28 mouse cellular contexts compared by ENCODE assay signal in genomic region chr5:114003542-114003941, GRCm38 (mm10). TPM values are rescaled to one million over a fixed set of nuclear protein-coding genes. Genes with fewer than 3 reads are reported as not detected.
A peak's percentile ranks its signal among the peaks of the same experiment; 100 is the strongest.
DNase-seq lines count a peak whose midpoint lies in the region; ATAC-seq and TF ChIP-seq lines count a peak whose summit lies in the region.
"Had no signal": no experiment of that assay in that cellular context is flagged by ENCODE, and none has a peak within 500 bp of the region (broad histone marks: within the 10 kb centered on the region; RNA-seq: fewer than 3 reads in every experiment).

TSS of gene Dao (plus strand) at chr5:114003703.

- H3K27ac ChIP-seq in intestine, postnatal 0 days (ENCODE audit: low read depth, low read length): peak within 1 kb of the TSS; percentile 55; the same call in 1 of the 2 replicates
- no peak within 1 kb of the TSS for H3K27ac ChIP-seq in kidney, embryonic 14.5 days (ENCODE audit: low read depth, low read length)
- H3K27ac ChIP-seq in hindbrain, postnatal 0 days: no peak within 1 kb of the TSS
- H3K27ac ChIP-seq: hindbrain, embryonic 15.5 days; midbrain, embryonic 13.5 days; neural tube, embryonic 13.5 days had no signal

- 36% methylated on average over 3 of the region's 5 CpGs for WGBS in intestine, postnatal 0 days
- 49% methylated on average over 5 of the region's 5 CpGs for WGBS in kidney, embryonic 14.5 days
- WGBS in hindbrain, postnatal 0 days: 72% methylated on average over 5 of the region's 5 CpGs

- ATAC-seq in intestine, postnatal 0 days: 0 out of 2 replicates have a peak, but pooled peaks have one; percentile 24
- peak; percentile 74 for ATAC-seq in kidney, embryonic 14.5 days (ENCODE audit: low FRiP score, low TSS enrichment)
- ATAC-seq in hindbrain, postnatal 0 days: no peak
- ATAC-seq: forebrain, embryonic 14.5 days; liver, postnatal 0 days; midbrain, embryonic 13.5 days had no signal

- intact Hi-C loops in left cerebral cortex, postnatal 4 days (cut with DNase I): no loop called here

- 0 out of 2 replicates have a peak within 1 kb of the TSS, but pooled peaks have one; percentile 3 for H3K9ac ChIP-seq in intestine, postnatal 0 days (ENCODE audit: low read depth, low read length)
- H3K9ac ChIP-seq in kidney, embryonic 14.5 days (ENCODE audit: low read depth, low read length): no peak within 1 kb of the TSS
- no peak within 1 kb of the TSS for H3K9ac ChIP-seq in hindbrain, postnatal 0 days (replicated peaks; ENCODE audit: low read length)
- H3K9ac ChIP-seq: hindbrain, embryonic 15.5 days; liver, postnatal 0 days; midbrain, embryonic 13.5 days; neural tube, embryonic 13.5 days had no signal

- H3K4me1 ChIP-seq in intestine, postnatal 0 days (replicated peaks; ENCODE audit: control insufficient read depth, insufficient read depth, low read length): peaks cover 9% of the 10 kb centered on the region; the same call in 1 of the 2 replicates
- H3K4me1 ChIP-seq in kidney, embryonic 14.5 days (ENCODE audit: control insufficient read depth, insufficient read depth, low read length): no peaks in the 10 kb centered on the region
- no peaks in the 10 kb centered on the region for H3K4me1 ChIP-seq in hindbrain, postnatal 0 days (ENCODE audit: insufficient read depth, low read length)
- H3K4me1 ChIP-seq: hindbrain, embryonic 15.5 days; midbrain, embryonic 13.5 days had no signal

- no peak for TF ChIP-seq CTCF in intestine, postnatal 0 days (IDR thresholded peaks at IDR 0.05; ENCODE audit: low read depth)
- no peak for TF ChIP-seq CTCF in hindbrain, postnatal 0 days (IDR thresholded peaks at IDR 0.05; ENCODE audit: low read depth)

- no peaks in the 10 kb centered on the region for H3K9me3 ChIP-seq in intestine, postnatal 0 days (ENCODE audit: control insufficient read depth)
- H3K9me3 ChIP-seq in kidney, embryonic 14.5 days (ENCODE audit: control insufficient read depth, low read length): no peaks in the 10 kb centered on the region
- no peaks in the 10 kb centered on the region for H3K9me3 ChIP-seq in hindbrain, postnatal 0 days (ENCODE audit: low read length)
- H3K9me3 ChIP-seq: hindbrain, embryonic 15.5 days; midbrain, embryonic 13.5 days; neural tube, embryonic 13.5 days had no signal

- DNase-seq in left cerebral cortex, postnatal 4 days: peak; percentile 17
- DNase-seq in left cerebral cortex, adult 8-10 months (ENCODE audit: low spot score in 2 of 2): no peak
- peak; percentile 84 to 94 for DNase-seq in kidney, postnatal 36 days
- no peak for DNase-seq in adrenal gland, adult (ENCODE audit: inconsistent age in 2 of 2, low spot score in 1 of 2)
- no peak for DNase-seq in hindbrain, postnatal 0 days (ENCODE audit: low spot score)
- DNase-seq in layer of hippocampus, postnatal 10 days (ENCODE audit: low spot score in 2 of 2): no peak
- DNase-seq: adrenal gland, adult 2 months; cerebellum, adult 9-10 months; gastrocnemius, postnatal 36 days; heart, postnatal 14 days; liver, postnatal 0 days; lung, postnatal 10 days; right cerebral cortex, adult 18-20 months; thymus, adult 2 months had no signal

- no peak within 1 kb of the TSS for H3K4me3 ChIP-seq in intestine, postnatal 0 days (ENCODE audit: low read depth, low read length)
- H3K4me3 ChIP-seq in kidney, embryonic 14.5 days (ENCODE audit: low read length): no peak within 1 kb of the TSS
- H3K4me3 ChIP-seq in hindbrain, postnatal 0 days (ENCODE audit: low read length): no peak within 1 kb of the TSS
- H3K4me3 ChIP-seq: erythroblast, embryonic 14.5 days; hindbrain, embryonic 15.5 days; midbrain, embryonic 13.5 days; neural tube, embryonic 13.5 days had no signal

- no peaks in the 10 kb centered on the region for H3K27me3 ChIP-seq in intestine, postnatal 0 days (replicated peaks; ENCODE audit: control insufficient read depth, insufficient read depth, low read length)
- H3K27me3 ChIP-seq in kidney, embryonic 14.5 days (ENCODE audit: control insufficient read depth, insufficient read depth, low read length): no peaks in the 10 kb centered on the region
- no peaks in the 10 kb centered on the region for H3K27me3 ChIP-seq in hindbrain, postnatal 0 days (ENCODE audit: insufficient read depth, low read length)
- H3K27me3 ChIP-seq: hindbrain, embryonic 15.5 days; midbrain, embryonic 13.5 days; neural tube, embryonic 13.5 days had no signal

- H3K4me2 ChIP-seq in intestine, postnatal 0 days (replicated peaks; ENCODE audit: low read depth): peak within 1 kb of the TSS; percentile 49
- H3K4me2 ChIP-seq in kidney, embryonic 14.5 days (replicated peaks; ENCODE audit: low read depth, low read length): no peak within 1 kb of the TSS
- no peak within 1 kb of the TSS for H3K4me2 ChIP-seq in hindbrain, postnatal 0 days (ENCODE audit: low read depth, low read length)
- H3K4me2 ChIP-seq: hindbrain, embryonic 15.5 days; midbrain, embryonic 13.5 days; neural tube, embryonic 13.5 days had no signal

- H3K36me3 ChIP-seq in intestine, postnatal 0 days (ENCODE audit: control insufficient read depth, insufficient read depth): no peaks in the 10 kb centered on the region
- no peaks in the 10 kb centered on the region for H3K36me3 ChIP-seq in kidney, embryonic 14.5 days (ENCODE audit: control insufficient read depth, insufficient read depth, low read length)
- no peaks in the 10 kb centered on the region for H3K36me3 ChIP-seq in hindbrain, postnatal 0 days (ENCODE audit: insufficient read depth, low read length)
- H3K36me3 ChIP-seq: hindbrain, embryonic 15.5 days; midbrain, embryonic 13.5 days; neural tube, embryonic 13.5 days had no signal

RNA-seq across cellular contexts. Expression of gene Dao, which starts in this region (rescaled TPM):
- total RNA-seq in left cerebral cortex, postnatal 4 days (2021): not detected
- total RNA-seq in left cerebral cortex, adult 8-10 months (2022): under 1 TPM in 1 of 4 experiments, not detected in 3; 0.30 TPM
- polyA plus RNA-seq in intestine, postnatal 0 days (2015; fragmentation: Nextera tagmentation; extraction: Ambion mirVana): 18.2 and 23.2 TPM in 2 replicates
- 6.0 and 7.7 TPM in 2 replicates for polyA plus RNA-seq in kidney, embryonic 14.5 days (2014; fragmentation: Nextera tagmentation; extraction: Ambion mirVana)
- 0.84 TPM in 1 of 2 replicates, not detected in the other for total RNA-seq in hindbrain, postnatal 0 days (2014; rRNA removed)
- polyA plus RNA-seq in hindbrain, postnatal 0 days (2015; fragmentation: Nextera tagmentation; extraction: Ambion mirVana): 0.14 TPM in 1 of 2 replicates, not detected in the other
- not detected for total RNA-seq in layer of hippocampus, postnatal 10 days (2021)
- total RNA-seq: adrenal gland, adult 2 months; common myeloid progenitor, adult 5-6 weeks; gastrocnemius, postnatal 36 days; heart, postnatal 14 days; layer of hippocampus, postnatal 25 days; left cerebral cortex, postnatal 36 days; liver, adult 2 months; megakaryocyte progenitor cell, adult 5-6 weeks had no signal
- polyA plus RNA-seq: adrenal gland, adult 2 months; C2C12; embryonic facial prominence, embryonic 11.5 days; erythroblast, embryonic 14.5 days; forebrain, embryonic 14.5 days; liver, adult 2 months; liver, postnatal 0 days; midbrain, embryonic 13.5 days; neural tube, embryonic 13.5 days had no signal

Comparison
In these comparisons a context has a peak if more than half of its experiments do, and no peak if none do; other contexts are left out.
1. Peak in DNase-seq in left cerebral cortex, postnatal 4 days; RNA of the gene not detected or under 1 TPM.
2. DNase-seq: peak in kidney, postnatal 36 days (2 of 2); none in left cerebral cortex, adult 8-10 months (0 of 2), adrenal gland, adult (0 of 2), hindbrain, postnatal 0 days (single experiment) and layer of hippocampus, postnatal 10 days (0 of 2).